Comparison of ENCODE assay signal across 20 mouse cellular contexts in genomic region chr10:40523312-40523975, GRCm38 (mm10). TPM values are rescaled to one million over a fixed set of nuclear protein-coding genes. Genes with fewer than 3 reads are reported as not detected.
DNase-seq lines count a peak whose midpoint lies in the region; ATAC-seq and TF ChIP-seq lines count a peak whose summit lies in the region.
"Had no signal": no experiment of that assay in that cellular context is flagged by ENCODE, and none has a peak within 500 bp of the region (broad histone marks: within the 10 kb centered on the region; RNA-seq: fewer than 3 reads in every experiment).

No protein-coding gene starts in this region.

- H3K27me3 ChIP-seq in kidney, postnatal 0 days (ENCODE audit: insufficient read depth, low read length), result no peaks in the 10 kb centered on the region
- H3K27me3 ChIP-seq in midbrain, embryonic 10.5 days (ENCODE audit: low read depth, poor library complexity, severe bottlenecking), result no peaks in the 10 kb centered on the region; the same call in 1 of the 2 replicates
- H3K27me3 ChIP-seq in midbrain, embryonic 11.5 days (ENCODE audit: control insufficient read depth, insufficient read depth, low read length), result no peaks in the 10 kb centered on the region
- H3K27me3 ChIP-seq in intestine, embryonic 16.5 days (replicated peaks; ENCODE audit: control insufficient read depth, insufficient read depth, low read length), result no peaks in the 10 kb centered on the region
- H3K27me3 ChIP-seq: heart, embryonic 12.5 days had no signal

- no peak overlapping the region for H3K4me3 ChIP-seq in kidney, postnatal 0 days (replicated peaks; ENCODE audit: low read depth, low read length)
- H3K4me3 ChIP-seq in midbrain, embryonic 10.5 days, result no peak overlapping the region
- H3K4me3 ChIP-seq in midbrain, embryonic 11.5 days (ENCODE audit: low read depth, low read length), result no peak overlapping the region
- no peak overlapping the region for H3K4me3 ChIP-seq in intestine, embryonic 16.5 days (ENCODE audit: low read length)
- H3K4me3 ChIP-seq: heart, embryonic 12.5 days; limb, embryonic 13.5 days had no signal

- H3K4me2 ChIP-seq in kidney, postnatal 0 days (ENCODE audit: low read length), result no peak overlapping the region
- H3K4me2 ChIP-seq in midbrain, embryonic 11.5 days, result no peak overlapping the region
- no peak overlapping the region for H3K4me2 ChIP-seq in intestine, embryonic 16.5 days (ENCODE audit: low read depth, low read length)
- H3K4me2 ChIP-seq: heart, embryonic 12.5 days had no signal

- 74% methylated on average over 7 of the region's 7 CpGs for WGBS in kidney, postnatal 0 days
- WGBS in midbrain, embryonic 10.5 days, result 68% methylated on average over 7 of the region's 7 CpGs
- WGBS in midbrain, embryonic 11.5 days, result 74% methylated on average over 7 of the region's 7 CpGs
- 58% methylated on average over 7 of the region's 7 CpGs for WGBS in intestine, embryonic 16.5 days

- DNase-seq in kidney, postnatal 0 days (ENCODE audit: low spot score), result peak; percentile 52
- DNase-seq in kidney, adult 8-10 months, result no peak
- no peak for DNase-seq in midbrain, embryonic 10.5 days (ENCODE audit: low spot score)
- no peak for DNase-seq in midbrain, embryonic 11.5 days (ENCODE audit: low spot score, missing footprints)
- DNase-seq in telencephalon, adult 2 months (ENCODE audit: low read depth, low spot score), result peak; percentile 59
- DNase-seq in MN1 (ENCODE audit: low spot score), result no peak
- DNase-seq: adrenal gland, postnatal 14 days; cerebellum, adult 11-12 months; forebrain, postnatal 0 days; gastrocnemius, postnatal 14 days; heart, postnatal 4 days; kidney, adult 11 months; liver, postnatal 0 days; midbrain, embryonic 14.5 days; thymus, adult 2 months had no signal

- ATAC-seq in kidney, postnatal 0 days (replicated peaks; ENCODE audit: low FRiP score, low read depth), result no peak
- no peak for ATAC-seq in midbrain, embryonic 11.5 days (ENCODE audit: low FRiP score)
- ATAC-seq in intestine, embryonic 16.5 days, result peak; percentile 54; the same call in 1 of the 2 replicates
- ATAC-seq: forebrain, postnatal 0 days had no signal

- H3K27ac ChIP-seq in kidney, postnatal 0 days, result no peak overlapping the region
- H3K27ac ChIP-seq in midbrain, embryonic 10.5 days (replicated peaks), result 0 out of 2 replicates have a peak overlapping the region, but pooled peaks have one; percentile 52
- no peak overlapping the region for H3K27ac ChIP-seq in midbrain, embryonic 11.5 days (ENCODE audit: low read depth, low read length)
- peak overlapping the region; percentile 78 for H3K27ac ChIP-seq in intestine, embryonic 16.5 days (ENCODE audit: low read length)
- H3K27ac ChIP-seq: limb, embryonic 13.5 days had no signal

- no peak for TF ChIP-seq CTCF in kidney, postnatal 0 days (IDR thresholded peaks at IDR 0.05; ENCODE audit: low read depth)

- peaks cover 7% of the 10 kb centered on the region; the same call in 1 of the 2 replicates for H3K4me1 ChIP-seq in kidney, postnatal 0 days (replicated peaks; ENCODE audit: insufficient read depth, low read length)
- H3K4me1 ChIP-seq in midbrain, embryonic 10.5 days, result peaks cover 48% of the 10 kb centered on the region
- H3K4me1 ChIP-seq in midbrain, embryonic 11.5 days (ENCODE audit: control insufficient read depth, insufficient read depth, low read length), result peaks cover 6% of the 10 kb centered on the region; the same call in 1 of the 2 replicates
- H3K4me1 ChIP-seq in intestine, embryonic 16.5 days (ENCODE audit: control insufficient read depth, insufficient read depth, low read length), result peaks cover 3% of the 10 kb centered on the region; the same call in 1 of the 2 replicates

- no peaks in the 10 kb centered on the region for H3K36me3 ChIP-seq in kidney, postnatal 0 days (ENCODE audit: insufficient read depth, low read length)
- no peaks in the 10 kb centered on the region for H3K36me3 ChIP-seq in midbrain, embryonic 10.5 days
- H3K36me3 ChIP-seq in midbrain, embryonic 11.5 days (ENCODE audit: control insufficient read depth, insufficient read depth, low read length), result no peaks in the 10 kb centered on the region
- no peaks in the 10 kb centered on the region for H3K36me3 ChIP-seq in intestine, embryonic 16.5 days (ENCODE audit: control insufficient read depth, insufficient read depth, low read length)
- H3K36me3 ChIP-seq: G1E; heart, embryonic 12.5 days; limb, embryonic 13.5 days had no signal

- no peak overlapping the region for H3K9ac ChIP-seq in kidney, postnatal 0 days (ENCODE audit: low read depth, low read length)
- no peak overlapping the region for H3K9ac ChIP-seq in midbrain, embryonic 11.5 days (ENCODE audit: low read length)
- no peak overlapping the region for H3K9ac ChIP-seq in intestine, embryonic 16.5 days (ENCODE audit: low read depth, low read length)
- H3K9ac ChIP-seq: forebrain, postnatal 0 days; heart, embryonic 12.5 days; limb, embryonic 13.5 days; liver, postnatal 0 days had no signal

- H3K9me3 ChIP-seq in kidney, postnatal 0 days (replicated peaks; ENCODE audit: low read length), result no peaks in the 10 kb centered on the region
- no peaks in the 10 kb centered on the region for H3K9me3 ChIP-seq in midbrain, embryonic 10.5 days (replicated peaks)
- H3K9me3 ChIP-seq in midbrain, embryonic 11.5 days (ENCODE audit: control insufficient read depth, low read length), result no peaks in the 10 kb centered on the region
- no peaks in the 10 kb centered on the region for H3K9me3 ChIP-seq in intestine, embryonic 16.5 days (ENCODE audit: control insufficient read depth, low read length)
- H3K9me3 ChIP-seq: G1E; heart, embryonic 12.5 days; limb, embryonic 13.5 days had no signal

RNA-seq across cellular contexts. Expression of gene Slc22a16, which starts 46.7 kb away (rescaled TPM):
- polyA plus RNA-seq in kidney, postnatal 0 days (2015; fragmentation: Nextera tagmentation; extraction: Ambion mirVana), result not detected in 2 replicates
- not detected in 2 replicates for polyA plus RNA-seq in midbrain, embryonic 10.5 days (2016; fragmentation: Nextera tagmentation; extraction: Ambion mirVana)
- not detected in 2 replicates for polyA plus RNA-seq in midbrain, embryonic 11.5 days (2014; fragmentation: Nextera tagmentation; extraction: Ambion mirVana)
- not detected in 2 replicates for polyA plus RNA-seq in intestine, embryonic 16.5 days (2015; fragmentation: Nextera tagmentation; extraction: Ambion mirVana)
- polyA plus RNA-seq: forebrain, postnatal 0 days; G1E; heart, embryonic 12.5 days; limb, embryonic 13.5 days; liver, postnatal 0 days; midbrain, embryonic 14.5 days; neural tube, embryonic 11.5 days; thymus, adult 2 months had no signal

Comparison
In these comparisons a context has a peak if more than half of its experiments do, and no peak if none do; other contexts are left out.
1. DNase-seq: peak in kidney, postnatal 0 days (single experiment) and telencephalon, adult 2 months (single experiment); none in kidney, adult 8-10 months (0 of 2), midbrain, embryonic 10.5 days (single experiment), midbrain, embryonic 11.5 days (single experiment) and MN1 (single experiment).
2. H3K27ac ChIP-seq: peak in midbrain, embryonic 10.5 days (single experiment) and intestine, embryonic 16.5 days (single experiment); none in kidney, postnatal 0 days (single experiment) and midbrain, embryonic 11.5 days (single experiment).